ENCODE assay signal across 8 mouse cellular contexts in the genomic region with DNA sequence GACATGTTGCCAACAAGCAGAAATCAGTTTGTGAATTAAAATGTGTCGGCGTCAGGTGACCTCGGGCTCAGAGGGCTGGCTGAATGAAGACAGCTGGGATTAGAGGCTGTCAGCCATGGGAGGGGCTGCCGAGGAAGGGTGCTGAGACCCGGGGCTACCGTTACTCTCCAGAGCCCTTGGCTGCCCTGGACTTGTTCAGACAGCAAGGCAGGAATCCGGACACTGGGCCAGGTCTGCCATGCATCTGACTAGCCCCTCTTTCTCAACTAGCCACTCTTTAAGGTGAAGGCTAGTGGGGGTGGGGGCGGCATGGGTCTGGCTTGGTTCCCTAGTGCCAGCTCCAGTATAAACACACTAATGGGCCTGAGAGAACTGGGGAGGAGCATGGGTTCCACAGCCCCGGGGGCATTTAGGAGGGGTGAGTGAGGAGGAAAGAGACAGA. TPM values are rescaled to one million over a fixed set of nuclear protein-coding genes. Genes with fewer than 3 reads are reported as not detected.
DNase-seq lines count a peak whose midpoint lies in the region; ATAC-seq lines count a peak whose summit lies in the region.

No protein-coding gene starts in this region.

- H3K27me3 ChIP-seq in heart, embryonic 10.5 days (ENCODE audit: insufficient read depth, poor library complexity, severe bottlenecking) = peaks cover 4% of the 10 kb centered on the region; the same call in 1 of the 2 replicates
- no peaks in the 10 kb centered on the region for H3K27me3 ChIP-seq in hindbrain, embryonic 13.5 days
- no peaks in the 10 kb centered on the region for H3K27me3 ChIP-seq in limb, embryonic 15.5 days

- peaks cover 21% of the 10 kb centered on the region for H3K4me1 ChIP-seq in heart, embryonic 10.5 days
- peaks cover 12% of the 10 kb centered on the region for H3K4me1 ChIP-seq in hindbrain, embryonic 13.5 days (replicated peaks)
- peaks cover 14% of the 10 kb centered on the region for H3K4me1 ChIP-seq in limb, embryonic 15.5 days

- no peaks in the 10 kb centered on the region for H3K9me3 ChIP-seq in heart, embryonic 10.5 days
- no peaks in the 10 kb centered on the region for H3K9me3 ChIP-seq in hindbrain, embryonic 13.5 days
- H3K9me3 ChIP-seq in limb, embryonic 15.5 days = no peaks in the 10 kb centered on the region

- ATAC-seq in hindbrain, embryonic 13.5 days (ENCODE audit: low FRiP score) = peak; percentile 78
- no peak; the same call in 1 of the 2 replicates for ATAC-seq in limb, embryonic 15.5 days (ENCODE audit: insufficient number of reproducible peaks, low FRiP score, low TSS enrichment, low read depth)
- ATAC-seq in inflammation-experienced regulatory T-cells, adult 6 months = no peak

- peak overlapping the region; percentile 67 for H3K27ac ChIP-seq in heart, embryonic 10.5 days
- H3K27ac ChIP-seq in hindbrain, embryonic 13.5 days = peak overlapping the region; percentile 73
- 0 out of 2 replicates have a peak overlapping the region, but pooled peaks have one; percentile 7 for H3K27ac ChIP-seq in limb, embryonic 15.5 days

- H3K9ac ChIP-seq in hindbrain, embryonic 13.5 days = peak overlapping the region; percentile 43; the same call in 1 of the 2 replicates
- H3K9ac ChIP-seq in limb, embryonic 15.5 days = no peak overlapping the region

- intact Hi-C loops in heart, postnatal 36 days (cut with DNase I) = loop anchor here (5.0 kb wide), 1 partner anchor 45 kb away; no protein-coding TSS in a partner anchor

- peak overlapping the region; percentile 43 for H3K4me2 ChIP-seq in hindbrain, embryonic 13.5 days
- H3K4me2 ChIP-seq in limb, embryonic 15.5 days = peak overlapping the region; percentile 40

- H3K36me3 ChIP-seq in heart, embryonic 10.5 days = no peaks in the 10 kb centered on the region
- H3K36me3 ChIP-seq in hindbrain, embryonic 13.5 days = no peaks in the 10 kb centered on the region
- H3K36me3 ChIP-seq in limb, embryonic 15.5 days = no peaks in the 10 kb centered on the region

- H3K4me3 ChIP-seq in heart, embryonic 10.5 days = peak overlapping the region; percentile 48
- H3K4me3 ChIP-seq in hindbrain, embryonic 13.5 days = 0 out of 2 replicates have a peak overlapping the region, but pooled peaks have one; percentile 1
- peak overlapping the region; percentile 8 for H3K4me3 ChIP-seq in limb, embryonic 15.5 days

- DNase-seq in heart, embryonic 10.5 days (ENCODE audit: low spot score) = no peak
- DNase-seq in heart, postnatal 36 days = no peak
- peak; percentile 43 to 56 for DNase-seq in cerebellum, postnatal 14 days
- no peak for DNase-seq in ovary, adult 18-20 months (ENCODE audit: low spot score)
- no peak for DNase-seq in c-Kit-positive CD71-positive TER-119-positive erythroid progenitor cells, embryonic 14.5 days (ENCODE audit: low spot score)

- WGBS in heart, embryonic 10.5 days = 16% methylated on average over 9 of the region's 9 CpGs
- WGBS in hindbrain, embryonic 13.5 days = 26% methylated on average over 9 of the region's 9 CpGs
- WGBS in limb, embryonic 15.5 days = 11% methylated on average over 9 of the region's 9 CpGs

RNA-seq across cellular contexts. Expression of a gene that starts 24.4 kb away (rescaled TPM):
- polyA plus RNA-seq in heart, embryonic 10.5 days (2016; fragmentation: Nextera tagmentation; extraction: Ambion mirVana) = 80.1 and 86.4 TPM in 2 replicates
- total RNA-seq in heart, postnatal 36 days (2021) = 10 to 100 TPM; 34.7 to 34.9 TPM
- polyA plus RNA-seq in hindbrain, embryonic 13.5 days (2015; fragmentation: Nextera tagmentation; extraction: Ambion mirVana) = 90.7 and 91.6 TPM in 2 replicates
- polyA plus RNA-seq in limb, embryonic 15.5 days (2015; fragmentation: Nextera tagmentation; extraction: Ambion mirVana) = 101 and 103 TPM in 2 replicates
- 10 to 100 TPM; 60.7 to 78.9 (median 72.4) TPM for polyA plus RNA-seq in inflammation-experienced regulatory T-cells, adult 6 months (2017; shearing (Covaris generic))

RNA-seq across cellular contexts. Expression of a gene that starts 27.6 kb away (rescaled TPM):
- polyA plus RNA-seq in heart, embryonic 10.5 days (2016; fragmentation: Nextera tagmentation; extraction: Ambion mirVana) = 1.2 and 1.6 TPM in 2 replicates
- 1 to 10 TPM in 1 of 2 experiments, under 1 TPM in 1; 0.83 to 1.0 TPM for total RNA-seq in heart, postnatal 36 days (2021)
- 0.13 and 0.21 TPM in 2 replicates for polyA plus RNA-seq in hindbrain, embryonic 13.5 days (2015; fragmentation: Nextera tagmentation; extraction: Ambion mirVana)
- polyA plus RNA-seq in limb, embryonic 15.5 days (2015; fragmentation: Nextera tagmentation; extraction: Ambion mirVana) = 0.51 and 0.76 TPM in 2 replicates
- not detected for polyA plus RNA-seq in inflammation-experienced regulatory T-cells, adult 6 months (2017; shearing (Covaris generic))

RNA-seq across cellular contexts. Expression of a gene that starts 51.9 kb away (rescaled TPM):
- 0.28 and 1.5 TPM in 2 replicates for polyA plus RNA-seq in heart, embryonic 10.5 days (2016; fragmentation: Nextera tagmentation; extraction: Ambion mirVana)
- total RNA-seq in heart, postnatal 36 days (2021) = not detected
- polyA plus RNA-seq in hindbrain, embryonic 13.5 days (2015; fragmentation: Nextera tagmentation; extraction: Ambion mirVana) = 7.9 and 9.8 TPM in 2 replicates
- polyA plus RNA-seq in limb, embryonic 15.5 days (2015; fragmentation: Nextera tagmentation; extraction: Ambion mirVana) = 19.7 and 22.6 TPM in 2 replicates
- 1 to 10 TPM in 2 of 3 experiments, under 1 TPM in 1; 0.53 to 2.9 (median 2.3) TPM for polyA plus RNA-seq in inflammation-experienced regulatory T-cells, adult 6 months (2017; shearing (Covaris generic))

Comparison
In these comparisons a context has a peak if more than half of its experiments do, and no peak if none do; other contexts are left out.
1. DNase-seq: peak in cerebellum, postnatal 14 days (2 of 2); none in heart, embryonic 10.5 days (single experiment), heart, postnatal 36 days (0 of 2), ovary, adult 18-20 months (single experiment) and c-Kit-positive CD71-positive TER-119-positive erythroid progenitor cells, embryonic 14.5 days (single experiment).
2. H3K27ac ChIP-seq: peak in every context shown above with its lines; median percentile 73 in hindbrain, embryonic 13.5 days; 67 in heart, embryonic 10.5 days; 7 in limb, embryonic 15.5 days.
3. Peak in every context shown above with its lines, with median percentiles within 50 percentile points of each other: H3K4me3 ChIP-seq.